Mouse (Mus musculus) testis, adult 2 months (tissue): ENCODE results near the gene Ifi27l2b. TPM values are rescaled to one million over a fixed set of nuclear protein-coding genes. Genes with fewer than 3 reads are reported as not detected.
"Not testable (repeated sequence)": the region's sequence is repeated elsewhere in the genome, so short reads cannot be mapped to it uniquely, and the experiment has no call there.

Experiments
- H3K27ac ChIP-seq: fragments of 200-500 bp; 2 replicates; pipeline ENCODE4 v1.5.1; 2012; ENCODE audit warnings: low read depth, low read length; ENCODE audit not compliant: control insufficient read depth, insufficient read depth
- H3K27me3 ChIP-seq: fragments of 200-500 bp; 2 replicates; pipeline ENCODE4 v1.6.1; 2012; ENCODE audit warnings: mild to moderate bottlenecking, low read length, moderate library complexity; ENCODE audit not compliant: control insufficient read depth, insufficient read depth
- H3K36me3 ChIP-seq: fragments of 200-500 bp; 2 replicates; pipeline ENCODE4 v1.6.1; 2012; ENCODE audit warnings: mild to moderate bottlenecking, low read length; ENCODE audit not compliant: control insufficient read depth, insufficient read depth
- H3K4me1 ChIP-seq: fragments of 200-500 bp; 2 replicates; pipeline ENCODE4 v1.6.1; 2012; ENCODE audit warnings: low read length; ENCODE audit not compliant: control insufficient read depth, insufficient read depth
- H3K4me3 ChIP-seq: fragments of 200-500 bp; 2 replicates; pipeline ENCODE4 v1.5.1; 2012; ENCODE audit warnings: low read depth, mild to moderate bottlenecking, low read length, moderate library complexity, mixed read lengths; ENCODE audit not compliant: control insufficient read depth
- CTCF ChIP-seq: fragments of 200-500 bp; IDR thresholded peaks from 2 replicates; pipeline ENCODE4 v1.5.1; 2012; ENCODE audit warnings: low read depth, mild to moderate bottlenecking, inconsistent platforms, low read length, moderate library complexity; ENCODE audit not compliant: control insufficient read depth, insufficient read depth, insufficient replicate concordance
- POLR2A ChIP-seq: fragments of 200-500 bp; IDR thresholded peaks from 2 replicates; pipeline ENCODE4 v1.6.1; 2012; ENCODE audit warnings: low read depth, mild to moderate bottlenecking, inconsistent platforms, low read length, moderate library complexity; ENCODE audit not compliant: control insufficient read depth
- polyA plus RNA-seq: library from polyadenylated mRNA; depleted of rRNA; stranded (reverse); fragments of >200 nt; gene quantifications from 2 replicates; pipeline ENCODE4 v1.2.3, GENCODE M21; 2012

Gene Ifi27l2b
- polyA plus RNA-seq, 1 experiment = not detected

DNA sequence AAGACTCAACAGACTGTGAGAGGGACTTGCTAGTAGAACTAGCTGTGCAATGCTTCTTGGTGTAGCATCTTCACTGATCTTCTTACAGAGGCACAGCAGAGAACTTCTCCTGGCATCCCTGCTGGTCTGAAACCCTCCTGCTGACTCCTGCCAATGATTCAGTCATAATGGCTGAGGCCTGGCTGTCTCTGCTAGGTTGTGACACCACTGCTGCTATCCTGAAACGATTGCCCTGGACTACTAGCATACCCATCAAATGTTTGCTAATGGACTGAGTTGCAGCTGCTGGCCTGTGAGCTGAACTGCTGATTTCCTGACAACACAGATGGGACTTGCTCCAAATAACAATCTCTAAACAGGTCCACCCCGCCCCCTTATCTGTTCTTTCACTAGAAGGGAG, 17.5 kb upstream of the Ifi27l2b start:
- no peaks in the 10 kb centered on the region for H3K27me3 ChIP-seq
- H3K36me3 ChIP-seq = no peaks in the 10 kb centered on the region
- no peak overlapping the region for H3K27ac ChIP-seq
- no peaks in the 10 kb centered on the region for H3K4me1 ChIP-seq
- no peak overlapping the region for H3K4me3 ChIP-seq
- TF ChIP-seq POLR2A = no peak
- no peak for TF ChIP-seq CTCF

DNA sequence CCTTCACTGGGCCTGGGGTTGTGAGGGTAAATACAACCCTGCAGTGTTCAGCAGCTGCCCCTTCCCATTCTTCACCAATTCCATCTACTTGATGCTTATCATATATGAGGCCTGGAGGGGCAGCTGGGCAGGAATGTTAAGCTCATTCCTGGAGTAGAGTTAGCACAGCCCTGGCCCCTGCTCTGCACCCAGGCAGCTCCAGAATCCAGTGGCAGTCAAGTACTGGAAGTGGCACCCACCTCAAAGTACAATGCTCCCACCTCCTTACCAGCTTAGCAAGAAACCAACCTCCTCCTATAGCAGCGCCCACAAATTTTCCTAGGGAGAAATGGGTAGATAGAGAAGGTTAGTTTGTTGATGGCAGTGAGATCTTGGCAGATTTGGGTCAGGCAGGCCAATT, 296 bp downstream of the Ifi27l2b start:
- not testable (repeated sequence) for H3K27me3 ChIP-seq, H3K36me3 ChIP-seq, H3K4me3 ChIP-seq, H3K27ac ChIP-seq, H3K4me1 ChIP-seq

DNA sequence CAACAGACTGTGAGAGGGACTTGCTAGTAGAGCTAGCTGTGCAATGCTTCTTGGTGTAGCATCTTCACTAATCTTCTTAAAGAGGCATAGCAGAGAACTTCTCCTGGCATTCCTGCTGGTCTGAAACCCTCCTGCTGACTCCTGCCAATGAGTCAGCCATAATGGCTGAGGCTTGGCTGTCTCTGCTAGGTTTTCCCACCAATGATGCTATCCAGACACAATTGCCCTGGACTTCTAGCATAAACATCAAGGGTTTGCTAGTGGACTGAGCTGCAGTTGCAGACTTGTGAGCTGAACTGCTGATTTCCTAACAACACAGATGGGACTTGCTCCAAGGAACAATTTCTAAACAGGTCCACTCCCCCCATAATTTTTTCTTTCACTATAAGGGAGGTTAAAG, 3.7 kb downstream of the Ifi27l2b start:
- Histone ChIP-seq H3K36me3 (no peaks in the 10 kb centered on the region), H3K27me3 (no peaks in the 10 kb centered on the region), H3K4me1 (no peaks in the 10 kb centered on the region), H3K27ac (no peak overlapping the region), H3K4me3 (no peak overlapping the region)
- no peak for TF ChIP-seq POLR2A
- no peak for TF ChIP-seq CTCF

DNA sequence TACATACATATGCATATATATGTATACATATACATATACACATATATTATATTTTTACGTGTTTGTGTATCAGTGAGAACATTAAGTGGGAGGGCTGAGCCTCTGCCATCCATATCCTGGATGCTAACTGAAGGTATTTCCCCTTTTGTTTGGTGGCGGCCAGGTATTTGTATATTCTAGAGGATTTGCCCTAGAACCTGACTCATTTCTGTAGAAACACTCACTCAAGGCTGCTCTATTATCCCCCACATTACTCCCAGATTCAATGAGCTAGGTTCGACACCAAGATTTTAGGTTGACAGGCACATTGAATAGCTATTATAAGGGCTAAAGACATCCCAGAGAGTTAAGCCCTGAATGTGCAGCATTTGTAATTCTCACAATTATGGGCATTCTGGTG, 12.0 kb downstream of the Ifi27l2b start:
- Histone ChIP-seq H3K27me3 (no peaks in the 10 kb centered on the region), H3K27ac (no peak overlapping the region), H3K36me3 (no peaks in the 10 kb centered on the region), H3K4me3 (no peak overlapping the region), H3K4me1 (no peaks in the 10 kb centered on the region)
- TF ChIP-seq CTCF = no peak
- no peak for TF ChIP-seq POLR2A

DNA sequence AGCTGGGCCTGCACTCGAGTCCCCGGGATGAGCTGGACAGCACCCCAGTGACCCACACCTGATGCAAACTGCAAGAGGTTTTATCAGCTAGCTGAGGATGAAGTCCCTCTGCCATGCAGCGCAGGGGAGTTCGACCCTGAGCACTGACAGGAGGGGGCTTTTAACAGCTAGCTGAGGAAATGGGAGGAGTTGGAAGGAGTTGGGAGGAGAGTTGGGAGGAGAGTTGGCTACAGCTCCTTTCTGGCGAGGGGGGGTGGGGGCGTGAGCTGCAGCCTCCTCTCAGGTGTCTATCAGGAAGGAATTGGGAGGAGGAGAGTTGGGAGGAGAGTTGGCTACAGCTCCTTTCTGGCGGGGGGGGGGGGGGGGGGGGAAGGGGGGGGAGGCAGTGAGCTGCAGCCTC, 12.8 kb downstream of the Ifi27l2b start:
- not testable (repeated sequence) for H3K36me3 ChIP-seq, H3K27me3 ChIP-seq, H3K27ac ChIP-seq, H3K4me1 ChIP-seq, H3K4me3 ChIP-seq

DNA sequence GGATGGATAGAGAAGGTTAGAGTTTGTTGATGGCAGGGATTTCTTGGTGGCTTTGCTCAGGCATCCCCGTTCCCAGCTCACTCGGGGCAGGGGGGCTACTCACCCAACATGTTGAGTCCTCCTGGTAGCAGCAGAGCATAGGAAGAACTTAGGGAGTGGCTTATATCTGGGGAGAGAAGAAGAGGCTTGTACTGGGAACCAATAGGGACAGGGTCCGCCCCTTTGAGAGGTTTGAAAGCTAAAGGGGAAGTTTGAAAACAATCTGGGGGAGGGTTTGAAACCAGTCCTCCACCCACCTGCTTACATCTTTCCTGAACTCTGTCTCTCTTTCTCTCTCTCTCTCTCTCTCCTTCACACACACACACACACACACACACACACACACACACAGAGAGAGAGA, 13.5 kb downstream of the Ifi27l2b start, which contains the start of gene Ifi27l2a:
Gene Ifi27l2a, minus strand, starts transcription at position 157 of the 400 bp plus-strand sequence.
- no peaks in the 10 kb centered on the region for H3K36me3 ChIP-seq
- no peaks in the 10 kb centered on the region for H3K4me1 ChIP-seq
- H3K4me3 ChIP-seq = no peak within 1 kb of the TSS
- no peak for TF ChIP-seq CTCF
- no peak for TF ChIP-seq POLR2A
- no peak within 1 kb of the TSS for H3K27ac ChIP-seq
- no peaks in the 10 kb centered on the region for H3K27me3 ChIP-seq

DNA sequence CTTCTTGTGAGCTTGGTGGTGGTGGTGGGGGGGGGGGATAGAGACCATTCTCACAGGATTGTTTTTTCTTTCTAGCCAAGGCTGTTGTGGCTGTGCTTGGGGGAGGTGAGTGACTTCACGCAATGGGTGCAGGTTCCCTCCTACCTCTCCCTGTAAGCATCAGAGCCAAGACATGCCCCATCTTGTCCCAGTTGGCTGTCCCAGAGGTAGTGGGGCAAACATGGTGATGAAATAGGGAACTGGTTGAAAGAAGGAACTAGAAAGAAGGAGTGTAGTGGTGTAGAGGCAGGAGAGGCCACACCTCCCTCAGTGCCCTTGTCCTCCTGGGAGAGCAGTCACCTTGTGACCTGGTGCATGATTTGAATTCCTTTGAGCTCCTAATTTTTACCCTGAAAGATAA, 19.4 kb downstream of the Ifi27l2b start:
- no peaks in the 10 kb centered on the region; the same call in 1 of the 2 replicates for H3K4me1 ChIP-seq
- no peak overlapping the region for H3K27ac ChIP-seq
- TF ChIP-seq POLR2A = no peak
- TF ChIP-seq CTCF = no peak
- no peaks in the 10 kb centered on the region for H3K36me3 ChIP-seq
- H3K4me3 ChIP-seq = no peak overlapping the region
- H3K27me3 ChIP-seq = no peaks in the 10 kb centered on the region

DNA sequence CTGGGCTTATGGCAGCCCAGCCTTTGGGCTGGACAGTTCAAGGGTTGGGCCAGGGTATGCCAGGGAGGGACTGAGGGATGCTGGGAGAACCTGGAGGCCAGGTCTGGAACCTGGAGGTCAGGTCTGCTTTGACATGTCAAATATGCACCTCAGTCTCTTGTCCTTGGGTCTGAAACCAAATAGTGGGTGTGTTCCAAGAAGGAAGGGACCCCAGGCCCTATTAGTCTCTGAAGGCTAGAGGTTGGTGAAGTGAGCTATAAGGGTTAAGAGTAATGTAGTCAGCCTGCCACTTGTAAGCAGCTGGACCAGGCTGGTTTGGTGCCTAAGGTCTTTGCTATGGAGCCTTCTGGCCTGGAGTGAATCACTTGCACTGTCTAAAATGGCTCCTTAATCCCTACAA, 22.2 kb downstream of the Ifi27l2b start:
- no peak overlapping the region for H3K27ac ChIP-seq

More for the DNA sequence above, 22.2 kb downstream of the Ifi27l2b start:
- Histone ChIP-seq H3K36me3 (no peaks in the 10 kb centered on the region), H3K4me1 (no peaks in the 10 kb centered on the region; the same call in 1 of the 2 replicates), H3K4me3 (no peak overlapping the region), H3K27me3 (no peaks in the 10 kb centered on the region)
- TF ChIP-seq CTCF (no peak), POLR2A (no peak)
